Mouse (Mus musculus) embryo, embryonic 10.5 days (tissue): Measurements from ENCODE around the gene Slc43a2.

Experiments
- DNase-seq: peaks from one replicate; pipeline ENCODE4 v3.0.0-alpha.2; 2015; ENCODE audit warnings: low spot score

The Slc43a2 gene

DNA sequence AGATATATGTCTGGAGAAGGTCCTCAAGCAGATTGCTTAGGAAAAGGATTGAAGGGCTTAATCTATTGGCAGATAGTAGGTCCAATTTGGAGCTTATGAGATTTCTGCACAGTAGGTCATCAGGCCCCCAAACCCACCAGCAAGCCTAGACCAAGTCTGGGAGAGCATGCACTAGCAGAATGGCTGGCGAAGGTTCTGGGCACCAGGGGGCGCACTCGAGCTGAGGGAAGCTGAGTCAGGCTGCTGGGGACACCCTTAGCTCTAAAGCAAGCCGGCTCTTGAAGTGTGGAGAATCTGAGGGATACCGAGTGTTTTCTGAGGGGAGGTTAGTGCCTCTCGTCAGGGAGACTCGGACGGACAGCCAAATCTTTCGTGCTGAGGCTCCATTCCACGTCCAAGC lies 1.2 kb upstream of the Slc43a2 start:
- DNase-seq: peak; percentile 97

DNA sequence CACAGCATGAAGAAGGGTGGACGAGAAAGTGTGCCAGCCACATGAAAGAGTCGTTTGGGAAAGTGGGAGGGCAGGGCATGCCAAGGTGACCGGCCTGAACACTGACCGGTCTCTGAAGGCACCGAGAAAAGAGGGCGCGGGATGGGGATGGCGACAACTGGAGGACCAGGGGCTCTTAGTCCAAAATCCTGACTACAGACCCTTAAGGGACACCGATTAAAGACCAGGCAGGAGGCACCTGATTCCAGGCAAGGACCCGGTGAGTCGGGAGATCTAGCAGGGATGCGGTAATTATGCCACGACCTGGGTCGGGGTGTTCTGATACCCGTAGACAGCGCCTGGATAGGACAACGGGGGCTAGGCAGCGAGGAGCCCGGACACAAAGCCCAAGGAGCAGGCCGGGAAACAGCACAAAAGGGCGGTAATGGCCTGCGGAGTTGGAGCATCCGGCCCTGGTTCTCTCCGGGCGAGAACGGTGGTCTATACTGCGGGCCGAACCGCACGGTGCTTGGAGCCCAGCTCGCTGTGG lies 585 bp upstream of the Slc43a2 start:
- peak; percentile 63 for DNase-seq

DNA sequence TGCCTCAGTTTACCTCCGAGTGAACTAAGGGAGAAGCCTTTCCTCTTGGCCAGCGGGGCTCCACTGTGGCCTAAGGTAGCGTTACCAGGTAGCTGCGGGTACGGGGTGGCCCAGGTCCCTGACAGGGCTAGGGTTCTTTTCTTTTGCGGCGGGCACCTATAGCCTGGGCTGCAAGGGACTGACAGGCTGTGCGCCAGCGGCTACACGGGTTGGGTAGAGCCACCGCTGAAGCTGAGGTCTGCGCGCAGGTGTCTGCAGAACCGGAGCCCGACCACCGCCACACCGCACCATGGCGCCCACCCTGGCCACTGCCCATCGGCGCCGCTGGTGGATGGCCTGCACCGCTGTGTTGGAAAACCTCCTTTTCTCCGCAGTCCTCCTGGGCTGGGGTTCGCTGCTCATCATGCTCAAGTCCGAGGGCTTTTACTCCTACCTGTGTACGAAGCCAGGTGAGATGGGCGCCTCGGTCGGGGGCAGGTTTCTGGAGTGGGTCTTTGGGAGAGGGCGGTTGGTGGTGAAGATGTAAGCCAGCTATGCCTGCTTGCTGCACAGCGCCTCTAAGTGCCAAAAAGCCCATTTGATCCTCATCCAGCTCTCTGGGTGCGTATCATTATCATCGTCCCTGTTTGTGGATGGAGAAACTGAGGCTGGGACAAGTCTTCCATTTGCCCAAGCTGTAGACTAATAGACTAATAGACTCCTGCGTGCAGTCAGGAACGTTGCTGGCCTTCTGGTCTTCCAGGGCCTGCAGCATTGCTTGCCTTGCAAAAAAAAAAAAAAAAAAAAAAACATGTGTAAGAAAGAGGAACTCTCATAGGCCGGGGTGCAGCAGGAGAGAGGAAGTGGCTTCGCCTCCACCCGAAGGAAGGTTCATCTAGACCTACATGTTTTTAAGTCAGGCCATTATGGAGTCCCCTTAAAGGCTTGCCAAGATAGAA lies 1.1 kb downstream of the Slc43a2 start:
- peak; percentile 26 for DNase-seq

DNA sequence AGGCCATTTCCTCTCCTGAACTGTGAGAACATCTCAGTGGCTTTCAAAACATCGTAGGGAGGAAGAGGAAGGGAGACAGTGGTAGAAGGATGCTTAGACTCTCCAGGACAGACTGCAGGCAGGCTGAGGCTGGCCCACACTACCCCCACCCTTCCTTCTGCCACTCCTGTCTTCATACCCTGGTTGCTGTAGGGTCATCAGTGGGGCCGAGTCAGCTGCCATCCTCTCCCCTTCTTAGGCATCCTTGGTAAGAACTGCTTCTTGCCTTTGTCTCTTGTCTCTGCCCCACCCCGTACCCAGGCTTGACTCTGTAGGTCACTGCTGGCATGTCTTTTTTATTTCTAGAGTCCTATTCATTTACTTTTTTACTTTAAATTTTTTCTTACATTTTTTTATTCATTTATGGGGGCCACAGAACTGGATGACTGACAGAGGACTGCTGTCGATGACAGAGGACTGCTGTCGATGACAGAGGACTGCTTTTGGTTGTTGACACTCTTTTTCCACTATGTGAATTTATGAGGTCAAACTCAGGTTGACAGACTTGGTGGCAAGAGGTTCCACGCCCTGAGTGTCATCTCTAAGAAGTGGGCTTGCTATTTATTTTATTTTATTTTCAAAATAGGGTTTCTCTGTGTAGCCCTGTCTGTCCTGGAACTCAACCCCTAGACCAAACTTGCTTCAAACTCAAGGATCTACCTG lies 2.0 kb downstream of the Slc43a2 start:
- DNase-seq: no peak

DNA sequence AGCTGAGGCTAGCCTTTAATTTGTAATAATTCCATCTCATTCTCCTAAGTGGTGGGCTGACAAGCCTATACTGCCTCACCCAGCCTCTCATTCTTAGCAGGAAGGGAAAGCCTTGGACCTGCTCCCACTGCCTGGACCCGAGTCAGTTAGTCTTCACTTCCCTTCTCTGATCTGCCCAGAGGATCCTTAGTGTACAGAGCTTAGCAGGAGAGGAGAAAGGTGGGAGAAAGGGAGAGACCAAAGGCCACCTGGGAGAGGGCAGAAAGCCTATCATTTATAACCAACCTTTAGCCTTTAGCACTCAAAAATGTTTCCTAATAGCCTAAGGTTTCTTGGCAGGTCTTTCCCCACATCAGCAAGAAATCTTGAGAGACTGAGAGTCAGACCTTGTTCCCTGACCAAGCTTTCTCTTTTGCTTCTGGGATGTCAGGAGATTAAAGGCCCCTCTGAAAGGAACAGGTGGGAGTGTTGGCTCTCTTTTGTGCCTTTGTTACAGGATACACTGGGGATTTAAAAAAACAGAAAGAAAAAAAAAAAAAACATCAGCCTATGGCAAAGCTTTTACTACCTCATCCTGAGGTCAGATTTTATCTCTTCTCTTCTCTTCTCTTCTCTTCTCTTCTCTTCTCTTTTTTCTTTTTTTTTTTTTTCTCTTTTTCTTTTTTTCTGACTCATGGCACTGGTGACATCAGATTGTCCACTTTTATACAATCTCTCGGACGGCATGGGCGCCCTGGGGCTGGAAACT lies 3.0 kb downstream of the Slc43a2 start:
- no peak for DNase-seq

DNA sequence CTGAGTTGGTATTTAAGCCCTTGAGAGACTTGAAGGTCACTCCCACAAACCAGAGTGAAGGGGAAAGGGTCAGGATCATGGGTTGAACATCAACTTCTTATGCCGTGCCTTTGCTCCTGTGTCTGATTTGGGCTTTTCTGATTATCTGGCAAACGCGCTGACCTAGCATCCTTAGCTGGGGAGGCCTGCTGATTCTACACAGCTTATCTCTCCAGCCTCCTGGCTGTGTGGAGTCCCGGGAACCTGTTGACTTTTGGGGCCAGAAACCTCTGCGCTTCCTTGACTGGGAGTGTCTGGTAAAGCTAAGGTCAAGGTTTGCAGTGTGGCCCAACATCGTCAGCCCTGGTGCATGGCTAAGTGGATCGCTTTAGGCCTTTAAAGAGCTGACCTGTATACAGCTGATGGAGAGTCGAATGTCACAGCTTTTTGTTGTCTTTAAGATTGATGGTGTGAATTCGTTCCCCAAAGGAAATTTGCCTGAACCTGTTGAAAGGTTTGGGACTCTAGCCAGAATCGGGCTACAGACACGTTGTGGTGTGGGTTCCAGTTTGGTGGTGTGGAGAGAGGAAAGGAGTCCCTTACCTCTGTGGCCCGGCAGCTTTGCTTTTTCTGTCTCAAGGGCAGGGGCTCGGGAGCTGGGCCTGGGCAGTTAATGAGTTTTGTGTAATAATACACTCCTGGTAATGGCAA lies 3.8 kb downstream of the Slc43a2 start:
- DNase-seq: no peak

DNA sequence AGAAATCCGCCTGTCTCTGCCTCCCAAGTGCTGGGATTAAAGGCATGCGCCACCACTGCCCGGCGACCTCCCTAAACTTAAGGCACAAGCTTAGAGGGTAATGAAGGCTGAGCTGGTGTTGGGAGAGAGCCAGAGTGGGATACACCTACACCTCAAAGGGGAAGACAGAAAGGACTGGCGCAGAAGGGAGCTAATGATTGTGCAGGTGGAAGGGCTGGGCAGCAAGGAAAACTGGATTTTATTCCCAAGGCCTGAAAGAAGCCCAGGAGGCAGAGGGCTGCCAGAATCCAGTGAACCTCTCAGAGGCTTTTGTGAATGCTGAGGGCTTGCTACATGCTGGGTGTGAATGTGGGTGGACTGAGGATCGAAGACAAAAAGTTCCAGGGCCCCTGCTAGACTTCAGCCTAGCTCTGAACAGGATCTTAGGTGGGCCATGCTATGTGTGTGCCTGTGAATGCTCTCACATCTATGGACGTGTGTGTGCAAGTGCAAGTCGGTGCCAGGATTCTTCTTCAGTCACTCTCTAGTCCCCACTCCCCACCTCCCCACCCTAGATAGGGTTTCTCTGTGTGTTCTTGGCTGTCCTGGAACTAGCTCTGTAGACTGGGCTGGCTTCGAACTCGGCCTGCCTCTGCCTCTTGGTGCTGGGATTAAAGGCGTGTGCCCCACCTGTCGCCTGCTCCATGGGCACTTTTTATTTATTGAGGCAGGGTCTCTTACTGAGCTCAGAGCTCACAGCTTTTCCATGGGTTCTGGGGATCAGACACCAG lies 4.9 kb downstream of the Slc43a2 start:
- no peak for DNase-seq

DNA sequence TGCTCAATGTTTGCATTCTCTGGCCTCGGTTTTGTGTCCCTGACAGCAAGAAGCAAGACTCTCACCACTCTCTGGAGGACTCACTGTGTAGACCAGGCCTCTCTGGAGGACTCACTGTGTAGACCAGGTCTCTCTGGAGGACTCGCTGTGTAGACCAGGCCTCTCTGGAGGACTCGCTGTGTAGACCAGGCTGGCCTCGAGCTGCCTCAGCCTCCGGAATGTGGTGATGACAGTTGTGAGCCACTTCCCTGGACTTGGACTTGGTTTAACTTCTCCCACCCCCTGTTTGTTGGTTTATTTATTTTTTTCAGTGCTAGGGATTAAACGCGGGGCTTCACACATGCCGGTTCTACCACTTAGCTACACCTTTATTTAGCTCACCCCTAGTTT lies 5.5 kb downstream of the Slc43a2 start:
- DNase-seq: no peak

DNA sequence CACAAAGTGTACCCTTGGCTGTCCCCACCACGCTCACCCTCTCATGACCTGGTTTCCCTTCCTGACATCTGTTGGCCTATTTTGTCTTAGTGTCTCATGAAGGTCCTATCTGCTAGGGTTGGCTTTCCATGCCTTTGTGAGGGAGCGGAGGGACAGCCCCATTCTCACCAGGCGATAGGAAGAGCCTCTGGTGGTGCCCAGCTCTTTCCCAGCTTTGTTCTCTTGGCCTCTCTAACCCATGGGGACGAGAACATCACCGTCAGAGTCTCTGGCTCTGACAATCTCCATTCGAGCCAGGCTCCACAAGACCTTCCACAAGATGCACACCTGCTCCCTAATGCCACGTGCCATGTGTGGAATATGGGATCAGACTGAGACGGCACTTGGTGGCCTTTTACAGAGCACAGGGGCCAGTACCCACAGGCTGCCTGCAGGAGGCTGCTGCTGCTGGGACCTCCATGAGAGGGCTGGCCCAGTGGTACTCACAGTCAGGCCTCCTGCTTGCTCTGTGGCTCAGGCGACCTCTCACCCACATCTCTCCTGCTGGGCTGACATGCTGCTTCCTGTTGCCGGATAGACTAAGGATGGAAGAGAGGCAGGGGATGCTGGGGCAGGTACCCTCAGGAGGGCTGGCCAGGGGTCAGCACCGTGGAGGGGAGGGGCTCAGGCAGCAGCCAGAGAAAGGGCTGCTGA lies 6.1 kb downstream of the Slc43a2 start:
- peak; percentile 39 for DNase-seq

DNA sequence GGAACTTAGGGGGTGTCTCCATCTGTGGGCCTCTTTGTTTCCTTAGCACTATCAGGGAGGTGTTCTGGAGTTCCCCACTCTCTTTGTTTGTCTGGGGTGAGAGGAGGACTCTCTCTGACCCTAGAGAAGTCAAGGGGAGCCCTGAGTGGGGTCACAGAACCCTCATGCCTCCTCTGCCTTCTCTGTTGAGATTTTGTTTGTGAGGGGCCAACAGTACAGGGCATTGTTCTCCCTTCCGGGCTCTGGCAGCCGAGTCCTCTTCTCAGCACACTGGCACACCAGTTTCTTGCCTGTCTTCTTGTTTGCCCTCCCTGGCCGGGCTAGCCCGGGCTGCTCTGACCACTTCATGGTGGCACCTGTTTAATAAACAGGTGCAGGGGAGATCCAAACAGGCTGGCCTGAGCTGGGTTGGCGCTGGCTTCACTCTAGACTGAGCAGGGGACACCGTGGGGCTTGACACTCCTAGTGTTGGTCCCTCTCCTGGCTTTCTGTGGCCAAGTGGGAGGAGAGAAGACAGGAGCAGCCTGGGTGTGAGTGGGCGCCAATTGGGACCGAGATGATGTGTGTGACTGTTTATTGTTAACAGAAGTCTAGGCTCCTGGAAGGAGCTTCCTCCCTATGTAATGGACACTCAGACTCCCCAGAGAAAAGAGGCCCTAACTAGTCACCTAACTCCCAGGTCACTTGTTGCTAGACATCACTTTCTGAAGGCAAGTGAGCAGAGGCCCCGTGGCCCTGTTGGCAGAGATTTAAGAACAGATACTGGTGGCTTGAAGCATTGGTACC lies 6.9 kb downstream of the Slc43a2 start:
- DNase-seq: no peak

DNA sequence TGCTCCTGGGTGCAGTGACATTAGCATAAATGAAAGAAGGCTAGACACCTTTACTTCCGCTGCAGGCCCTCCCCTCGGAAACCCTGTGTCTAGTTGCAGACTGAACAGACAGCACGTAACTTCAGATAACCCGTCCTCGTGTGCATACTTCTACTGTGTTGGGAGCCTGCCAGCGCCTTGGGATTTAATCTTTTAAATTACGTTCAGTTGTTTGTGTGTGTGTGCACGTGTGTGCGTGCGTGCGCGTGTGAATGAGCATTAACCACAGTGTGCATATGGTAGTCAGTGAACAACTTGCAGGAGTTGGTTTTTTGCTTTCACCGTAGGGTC lies 7.4 kb downstream of the Slc43a2 start:
- DNase-seq: no peak

DNA sequence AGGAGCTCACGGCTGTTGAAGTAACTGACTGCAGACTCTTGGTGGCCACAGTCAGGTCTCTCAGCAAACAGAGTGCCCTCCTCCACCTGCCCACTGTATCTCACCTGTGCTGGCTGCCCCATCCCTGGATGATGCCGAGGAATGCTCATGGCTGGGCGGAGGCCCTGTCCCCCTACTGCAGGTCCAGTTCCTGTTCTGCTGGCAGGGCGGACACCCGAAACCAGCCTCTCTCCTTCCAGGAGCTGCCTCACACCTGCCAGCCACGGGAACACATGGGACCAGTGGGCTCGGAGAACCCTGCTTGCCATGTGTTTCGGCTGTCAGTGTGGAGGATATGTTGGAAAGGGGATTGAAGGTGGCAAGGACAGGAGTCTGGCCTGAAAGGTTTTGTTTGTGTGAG lies 8.7 kb downstream of the Slc43a2 start:
- DNase-seq: no peak

DNA sequence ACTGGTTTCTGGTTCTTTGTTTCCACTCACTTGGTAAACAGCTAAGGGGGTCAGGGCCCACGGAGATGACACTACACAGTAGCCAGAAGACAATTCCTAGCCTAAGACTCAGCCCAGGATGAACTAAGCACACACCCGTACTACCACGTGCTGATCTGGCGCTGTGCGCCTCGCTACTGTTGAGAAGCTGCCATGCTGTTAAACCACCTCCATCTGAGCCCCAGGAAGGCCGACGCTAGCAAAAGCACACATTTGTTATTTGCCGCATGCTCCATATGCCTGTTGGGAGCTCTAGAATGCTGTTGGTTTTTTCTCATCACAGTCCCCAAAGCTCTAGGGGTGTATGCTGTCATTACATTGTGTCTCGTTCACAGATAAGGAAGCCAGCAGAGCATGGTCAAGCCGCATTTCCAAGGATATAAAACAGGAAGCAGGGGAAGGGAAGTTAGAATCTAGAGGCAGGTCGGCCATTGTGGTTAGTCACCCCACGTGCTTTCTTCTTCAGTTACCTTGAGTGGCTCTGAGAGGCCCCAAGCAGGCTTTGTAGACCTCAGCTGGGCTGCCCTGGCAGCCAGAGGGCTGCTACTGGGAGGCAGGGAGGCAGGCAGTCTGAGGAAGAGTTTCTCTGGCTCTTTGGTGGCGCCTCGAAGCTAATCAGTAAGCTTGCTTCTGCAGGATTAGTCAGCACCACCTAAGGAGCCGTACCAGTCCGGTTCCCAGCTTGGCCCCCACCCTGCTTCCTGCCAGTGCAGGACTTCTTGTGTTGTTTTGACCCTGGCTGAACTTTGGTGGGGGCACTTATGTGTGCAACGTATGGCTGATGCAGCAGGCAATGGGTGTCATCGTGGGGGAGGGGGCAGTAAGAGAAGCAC lies 9.5 kb downstream of the Slc43a2 start:
- no peak for DNase-seq

DNA sequence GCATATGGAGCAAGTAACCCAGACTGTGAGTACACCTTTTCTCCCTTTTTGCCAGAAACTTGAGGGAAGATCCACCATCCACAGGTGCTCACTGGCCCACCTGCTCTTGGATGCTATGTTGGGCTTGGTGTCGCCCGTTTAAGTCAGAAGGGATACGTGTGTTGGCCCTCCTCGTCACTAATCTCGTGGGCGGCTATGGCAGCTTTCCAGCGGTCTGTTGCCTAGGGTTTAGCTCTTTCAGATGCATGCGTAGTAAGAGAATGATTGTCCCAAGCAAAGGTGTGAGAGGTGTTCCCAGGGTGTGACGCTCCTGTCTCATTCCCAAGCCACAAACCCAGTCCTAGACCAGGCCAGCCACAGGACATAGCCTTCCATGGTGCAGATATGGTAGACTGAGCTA lies 13.2 kb downstream of the Slc43a2 start:
- no peak for DNase-seq

DNA sequence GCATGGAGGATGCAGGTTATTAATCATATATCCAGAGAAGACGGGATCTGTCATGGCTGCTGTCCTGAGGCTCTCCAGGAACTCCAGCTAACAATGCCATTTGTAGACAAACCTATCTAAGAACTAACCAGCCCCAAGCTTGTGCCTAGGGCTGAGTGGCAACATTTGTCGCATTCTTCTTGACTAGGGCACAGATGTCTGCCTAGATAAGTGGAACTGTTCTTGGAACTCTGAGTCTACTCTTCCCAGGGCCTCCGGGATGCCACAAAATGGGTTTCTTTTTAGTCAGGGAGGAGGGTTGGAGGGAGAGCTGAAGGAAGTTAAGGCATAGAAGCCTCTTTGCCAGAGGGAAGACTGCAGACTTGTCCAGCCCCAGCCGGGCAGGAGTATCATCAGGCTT lies 14.6 kb downstream of the Slc43a2 start:
- DNase-seq: no peak

DNA sequence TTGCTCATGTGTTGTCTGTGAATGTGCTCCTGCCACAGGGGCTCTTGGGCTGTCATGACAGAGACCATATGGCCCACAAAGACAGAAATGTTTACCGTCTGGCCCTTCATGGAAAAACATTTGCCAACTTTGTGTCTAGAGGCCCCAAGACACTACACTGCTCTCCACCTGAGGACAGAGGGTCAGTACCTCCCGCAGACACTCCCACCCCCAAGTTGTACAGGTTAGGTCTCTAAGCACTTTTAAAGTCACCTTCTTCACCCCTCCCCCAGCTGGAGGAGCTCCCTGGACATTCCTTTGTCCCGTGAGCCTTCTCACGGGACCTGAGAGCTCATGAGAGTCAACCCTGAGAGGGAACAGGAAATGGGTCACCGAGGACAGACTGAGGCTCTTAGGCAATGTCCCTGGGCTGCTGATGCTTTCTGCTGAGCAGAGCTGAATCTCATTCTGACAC lies 18.2 kb downstream of the Slc43a2 start:
- DNase-seq: peak; percentile 36

DNA sequence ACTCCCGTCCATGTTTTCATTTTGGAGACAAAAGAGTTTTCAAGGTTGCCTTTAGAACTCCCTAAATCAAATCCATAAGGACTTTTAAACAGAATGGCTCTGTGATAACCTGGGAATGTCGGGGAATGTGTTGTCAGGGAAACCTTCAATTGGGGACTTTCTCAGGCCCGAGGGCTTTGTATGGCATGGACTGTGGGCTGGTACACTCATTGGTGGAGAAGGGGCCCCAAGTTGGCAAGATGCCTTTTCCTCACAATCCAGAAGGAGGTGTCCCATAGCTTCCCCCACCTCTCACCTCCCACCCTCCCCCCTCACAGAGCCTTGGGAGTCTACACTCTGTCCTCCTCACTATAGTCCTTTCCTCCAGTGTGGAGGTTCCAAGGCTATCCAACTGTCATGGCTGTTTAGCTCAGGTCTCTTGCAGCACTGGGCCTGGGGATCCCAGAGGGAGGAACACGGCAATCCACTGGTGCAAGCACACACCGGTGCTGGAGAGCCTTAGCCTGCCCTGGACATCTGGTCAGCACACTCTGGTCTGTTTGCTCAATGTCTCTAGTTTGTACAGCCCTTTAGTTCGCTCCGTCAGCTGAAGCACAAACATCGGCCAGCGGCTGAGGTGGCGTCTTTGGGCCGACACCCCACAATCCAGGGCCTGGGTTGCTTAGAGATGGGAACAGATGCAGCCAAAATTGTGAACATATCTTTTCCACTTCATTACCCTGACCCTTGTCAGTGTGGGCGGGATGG lies 18.9 kb downstream of the Slc43a2 start:
- no peak for DNase-seq

DNA sequence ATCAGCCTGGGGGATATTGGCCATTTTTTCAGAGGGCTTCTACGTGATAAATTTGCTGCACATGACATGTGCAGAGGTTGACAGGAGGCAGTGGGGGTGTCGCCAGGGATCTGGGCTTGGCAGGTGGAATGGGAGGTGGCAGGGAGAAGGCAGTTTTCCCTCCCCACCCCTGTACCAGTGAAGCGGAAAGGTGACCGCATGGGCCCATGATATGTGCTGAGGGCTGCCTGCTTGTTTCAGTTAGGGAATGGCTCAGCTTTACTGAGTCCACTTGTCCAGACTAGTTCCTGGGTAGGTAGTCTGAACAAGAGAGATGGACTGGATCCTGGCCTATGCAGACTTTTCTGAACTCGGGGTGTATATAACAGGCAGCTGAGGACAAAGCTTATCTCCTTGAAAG lies 19.8 kb downstream of the Slc43a2 start:
- DNase-seq: no peak
